In the genomic region with DNA sequence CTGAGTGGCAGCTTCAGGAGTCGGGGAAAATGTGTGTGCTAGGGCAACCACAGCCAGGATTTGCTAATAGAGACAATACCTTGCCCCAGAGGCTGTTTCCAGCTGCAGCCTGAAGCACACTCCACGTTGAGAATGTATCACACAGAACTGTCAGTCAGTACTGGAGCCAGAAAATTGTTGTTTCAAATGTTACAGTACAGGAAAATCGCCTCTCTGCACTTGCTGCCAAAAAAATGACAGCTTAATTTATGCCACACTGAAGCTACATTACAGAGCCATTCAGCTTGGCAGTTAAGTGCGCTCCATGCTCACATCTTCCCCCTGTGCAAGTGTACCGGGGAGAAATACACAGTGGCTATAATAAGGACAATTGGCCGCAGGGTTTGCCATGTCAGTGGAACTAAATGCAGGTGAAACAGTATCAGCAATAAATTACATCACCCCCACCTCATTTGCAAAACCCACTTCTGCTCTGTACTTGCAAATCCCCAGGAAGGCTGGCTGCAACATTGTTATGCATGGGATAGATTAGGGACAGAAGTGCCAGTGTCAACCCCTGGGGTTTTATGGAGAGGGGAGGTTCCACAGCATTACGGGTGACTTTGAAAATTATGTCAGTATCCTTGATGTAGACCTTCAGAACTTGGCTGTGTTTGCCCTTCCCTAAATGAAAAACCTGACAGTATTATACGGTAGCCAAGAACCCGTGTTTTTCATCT, we compare ENCODE assay signal across 9 mouse cellular contexts.
DNase-seq lines count a peak whose midpoint lies in the region; ATAC-seq and TF ChIP-seq lines count a peak whose summit lies in the region.
"Had no signal": no experiment of that assay in that cellular context is flagged by ENCODE, and none has a peak within 500 bp of the region (broad histone marks: within the 10 kb centered on the region; RNA-seq: fewer than 3 reads in every experiment).

No protein-coding gene starts in this region.

- TF ChIP-seq CTCF in hindbrain, postnatal 0 days (IDR thresholded peaks at IDR 0.05; ENCODE audit: low read depth): no peak

- no peak for DNase-seq in hindbrain, embryonic 10.5 days (ENCODE audit: low spot score)
- DNase-seq in 3T3-L1 (ENCODE audit: low read depth, low spot score) (peak; percentile 78), adipocyte (ENCODE audit: low spot score) (peak; percentile 91)
- DNase-seq in hindbrain, postnatal 0 days (ENCODE audit: low spot score): peak; percentile 72
- DNase-seq in gastrocnemius, adult 8-10 months (ENCODE audit: low spot score in 2 of 2): no peak
- DNase-seq: left cerebral cortex, postnatal 4 days had no signal

- H3K36me3 ChIP-seq in hindbrain, embryonic 12.5 days: no peaks in the 10 kb centered on the region
- no peaks in the 10 kb centered on the region for H3K36me3 ChIP-seq in hindbrain, embryonic 10.5 days
- H3K36me3 ChIP-seq in hindbrain, postnatal 0 days (ENCODE audit: insufficient read depth, low read length): no peaks in the 10 kb centered on the region
- H3K36me3 ChIP-seq in liver, embryonic 12.5 days: no peaks in the 10 kb centered on the region

- H3K27me3 ChIP-seq in hindbrain, embryonic 12.5 days: no peaks in the 10 kb centered on the region
- peaks cover 3% of the 10 kb centered on the region; the same call in 1 of the 2 replicates for H3K27me3 ChIP-seq in hindbrain, embryonic 10.5 days (ENCODE audit: insufficient read depth, poor library complexity, severe bottlenecking)
- H3K27me3 ChIP-seq in hindbrain, postnatal 0 days (ENCODE audit: insufficient read depth, low read length): no peaks in the 10 kb centered on the region
- peaks cover 5% of the 10 kb centered on the region; the same call in 1 of the 2 replicates for H3K27me3 ChIP-seq in liver, embryonic 12.5 days (replicated peaks)

- no peaks in the 10 kb centered on the region for H3K9me3 ChIP-seq in hindbrain, embryonic 12.5 days (replicated peaks)
- no peaks in the 10 kb centered on the region for H3K9me3 ChIP-seq in hindbrain, embryonic 10.5 days
- H3K9me3 ChIP-seq in hindbrain, postnatal 0 days (ENCODE audit: low read length): no peaks in the 10 kb centered on the region
- no peaks in the 10 kb centered on the region for H3K9me3 ChIP-seq in liver, embryonic 12.5 days (replicated peaks)

- no peak overlapping the region for H3K9ac ChIP-seq in hindbrain, embryonic 12.5 days
- H3K9ac ChIP-seq in hindbrain, postnatal 0 days (replicated peaks; ENCODE audit: low read length): no peak overlapping the region
- H3K9ac ChIP-seq in liver, embryonic 12.5 days: no peak overlapping the region

- H3K4me3 ChIP-seq in hindbrain, embryonic 12.5 days: no peak overlapping the region
- no peak overlapping the region for H3K4me3 ChIP-seq in hindbrain, embryonic 10.5 days
- no peak overlapping the region for H3K4me3 ChIP-seq in hindbrain, postnatal 0 days (ENCODE audit: low read length)
- no peak overlapping the region for H3K4me3 ChIP-seq in liver, embryonic 12.5 days

- 30% methylated on average over 9 of the region's 9 CpGs for WGBS in hindbrain, embryonic 12.5 days
- 38% methylated on average over 9 of the region's 9 CpGs for WGBS in hindbrain, embryonic 10.5 days
- 20% methylated on average over 9 of the region's 9 CpGs for WGBS in hindbrain, postnatal 0 days
- 30% methylated on average over 9 of the region's 9 CpGs for WGBS in liver, embryonic 12.5 days (ENCODE audit: insufficient replicate concordance)

- H3K4me2 ChIP-seq in hindbrain, embryonic 12.5 days (replicated peaks): no peak overlapping the region
- no peak overlapping the region for H3K4me2 ChIP-seq in hindbrain, postnatal 0 days (ENCODE audit: low read depth, low read length)
- H3K4me2 ChIP-seq in liver, embryonic 12.5 days: no peak overlapping the region

- H3K4me1 ChIP-seq in hindbrain, embryonic 12.5 days: peaks cover 8% of the 10 kb centered on the region
- H3K4me1 ChIP-seq in hindbrain, embryonic 10.5 days (replicated peaks): no peaks in the 10 kb centered on the region; the same call in 1 of the 2 replicates
- no peaks in the 10 kb centered on the region; the same call in 1 of the 2 replicates for H3K4me1 ChIP-seq in hindbrain, postnatal 0 days (ENCODE audit: insufficient read depth, low read length)
- no peaks in the 10 kb centered on the region for H3K4me1 ChIP-seq in liver, embryonic 12.5 days

- H3K27ac ChIP-seq in hindbrain, embryonic 12.5 days: no peak overlapping the region
- H3K27ac ChIP-seq in hindbrain, embryonic 10.5 days: no peak overlapping the region
- H3K27ac ChIP-seq in hindbrain, postnatal 0 days: no peak overlapping the region; the same call in 1 of the 2 replicates
- no peak overlapping the region for H3K27ac ChIP-seq in liver, embryonic 12.5 days

- ATAC-seq in hindbrain, embryonic 12.5 days (ENCODE audit: low FRiP score): peak; percentile 70
- peak; percentile 58 for ATAC-seq in hindbrain, postnatal 0 days
- no peak for ATAC-seq in megakaryocyte-erythroid progenitor cell, adult 5-6 weeks (replicated peaks; ENCODE audit: low FRiP score, low TSS enrichment, poor library complexity, severe bottlenecking)
- no peak for ATAC-seq in liver, embryonic 12.5 days

Comparison
In these comparisons a context has a peak if more than half of its experiments do, and no peak if none do; other contexts are left out.
1. DNase-seq: peak in 3T3-L1 (single experiment), adipocyte (single experiment) and hindbrain, postnatal 0 days (single experiment); none in hindbrain, embryonic 10.5 days (single experiment) and gastrocnemius, adult 8-10 months (0 of 2).
2. ATAC-seq: peak in hindbrain, embryonic 12.5 days (single experiment) and hindbrain, postnatal 0 days (single experiment); none in megakaryocyte-erythroid progenitor cell, adult 5-6 weeks (single experiment) and liver, embryonic 12.5 days (single experiment).